Mouse (Mus musculus): ENCODE measurements around the gene Pcnx3. TPM values are rescaled to one million over a fixed set of nuclear protein-coding genes. Genes with fewer than 3 reads are reported as not detected.
"Not testable (repeated sequence)": the region's sequence is repeated elsewhere in the genome, so short reads cannot be mapped to it uniquely, and the experiment has no call there.

Gene Pcnx3
- polyA plus RNA-seq, 1 experiment: 68.4 TPM

DNA sequence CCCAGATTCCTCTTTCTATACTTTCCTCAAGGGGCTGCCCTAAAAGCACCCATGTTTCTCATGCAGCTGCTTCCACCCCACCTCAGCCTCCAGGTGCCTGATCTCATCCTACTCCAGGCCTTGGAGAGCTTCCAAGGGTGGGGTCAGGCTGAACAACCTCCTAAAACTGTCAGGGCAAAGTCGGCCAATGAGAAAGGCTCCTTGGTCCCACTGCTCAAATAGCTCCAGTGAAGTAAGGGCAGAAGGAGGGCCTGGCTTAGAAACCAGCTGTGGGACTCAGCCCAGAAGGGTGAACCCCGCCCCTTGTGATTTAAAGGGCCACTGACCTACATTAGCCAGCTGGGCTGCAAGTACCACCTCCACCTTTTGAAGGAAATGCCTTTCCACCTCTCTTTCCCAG, 25.0 kb upstream of the Pcnx3 start:
- DNase-seq (ENCODE audit: extremely low spot score in 1 of 2, low spot score in 1 of 2): no peak

DNA sequence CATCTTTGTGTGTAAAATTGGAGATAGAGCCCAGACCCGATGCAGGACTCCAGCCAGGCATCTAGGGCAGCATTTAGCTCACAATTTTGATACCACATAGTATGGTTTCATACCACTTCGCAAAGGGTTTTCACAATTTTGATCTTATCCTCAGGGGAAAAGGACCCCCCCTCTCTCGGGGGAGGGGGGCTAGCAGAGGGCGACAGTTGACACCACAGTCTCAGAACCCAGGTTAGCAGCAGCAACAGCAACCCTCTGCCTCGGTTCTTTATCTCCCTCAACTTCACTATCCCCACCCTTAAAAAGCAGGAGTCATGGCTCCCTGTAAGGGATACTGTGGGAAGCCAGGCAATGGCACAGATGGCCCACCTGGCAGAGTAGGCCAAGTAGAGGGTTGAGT, 24.5 kb upstream of the Pcnx3 start:
- no peak for DNase-seq (ENCODE audit: extremely low spot score in 1 of 2, low spot score in 1 of 2)

DNA sequence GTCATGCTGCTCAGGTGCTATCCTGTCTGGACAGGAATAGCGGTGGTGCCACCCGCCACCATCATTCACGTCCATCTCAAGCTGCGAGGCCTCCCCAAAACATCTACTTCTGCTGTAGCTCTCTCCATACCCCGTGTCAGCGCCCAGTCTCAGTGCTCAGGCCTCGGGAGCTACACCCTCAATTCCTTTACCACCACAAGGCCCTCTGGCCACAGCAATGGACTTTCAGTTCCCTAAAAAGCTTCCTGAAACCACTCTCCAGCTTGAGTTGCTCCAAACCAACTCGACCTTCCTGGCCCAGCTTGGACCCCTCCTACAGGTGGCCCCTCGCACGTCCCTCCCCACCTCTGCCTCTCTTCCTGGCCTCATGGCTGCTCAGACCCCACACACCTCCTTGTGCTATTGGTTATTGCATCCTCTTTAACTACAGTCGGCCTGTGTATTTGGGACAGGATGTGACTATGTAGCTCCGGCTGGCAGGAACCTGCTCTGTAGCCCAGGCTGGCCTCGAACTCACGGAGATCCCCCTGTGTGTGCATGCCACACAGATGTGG, 23.3 kb upstream of the Pcnx3 start:
- no peak for DNase-seq (ENCODE audit: extremely low spot score in 1 of 2, low spot score in 1 of 2)

- DNase-seq (ENCODE audit: extremely low spot score in 1 of 2, low spot score in 1 of 2): peak in 1 of 2 experiments; percentile 91
Measured at GRCm38 (mm10) chr19:5711218-5711617, 22.5 kb upstream of the Pcnx3 start.

DNA sequence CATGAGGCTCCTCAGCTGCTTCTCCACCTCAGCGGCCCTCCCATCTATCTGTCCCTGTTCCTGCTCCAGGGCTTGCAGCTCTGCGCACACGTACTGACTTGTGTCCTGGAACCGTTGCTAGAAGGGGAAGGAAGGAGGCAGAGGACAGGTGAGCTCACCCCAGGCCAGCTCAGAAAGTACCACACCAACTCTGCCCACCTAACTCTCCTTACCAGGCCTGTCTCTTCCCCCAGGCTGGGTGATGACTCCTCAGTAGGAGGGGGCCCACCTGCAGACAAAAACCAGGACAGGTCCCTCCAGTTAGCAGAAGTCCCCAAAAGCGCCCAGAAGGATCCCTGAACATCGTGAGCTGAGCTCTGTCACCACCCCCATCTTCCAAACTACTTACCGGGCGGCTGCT, 21.9 kb upstream of the Pcnx3 start:
- DNase-seq (ENCODE audit: extremely low spot score in 1 of 2, low spot score in 1 of 2): no peak

GRCm38 (mm10) chr19:5710068-5710467, 21.4 kb upstream of the Pcnx3 start:
- DNase-seq (ENCODE audit: extremely low spot score in 1 of 2, low spot score in 1 of 2): no peak

- no peak for DNase-seq (ENCODE audit: extremely low spot score in 1 of 2, low spot score in 1 of 2)
Measured at GRCm38 (mm10) chr19:5704801-5705571, 16.3 kb upstream of the Pcnx3 start.

- peak in 1 of 2 experiments; percentile 58 for DNase-seq (ENCODE audit: extremely low spot score in 1 of 2, low spot score in 1 of 2)
Measured at GRCm38 (mm10) chr19:5704163-5704800, 15.6 kb upstream of the Pcnx3 start, which contains the start of gene Kcnk7. Gene Kcnk7, plus strand, starts transcription at chr19:5704367.

DNA sequence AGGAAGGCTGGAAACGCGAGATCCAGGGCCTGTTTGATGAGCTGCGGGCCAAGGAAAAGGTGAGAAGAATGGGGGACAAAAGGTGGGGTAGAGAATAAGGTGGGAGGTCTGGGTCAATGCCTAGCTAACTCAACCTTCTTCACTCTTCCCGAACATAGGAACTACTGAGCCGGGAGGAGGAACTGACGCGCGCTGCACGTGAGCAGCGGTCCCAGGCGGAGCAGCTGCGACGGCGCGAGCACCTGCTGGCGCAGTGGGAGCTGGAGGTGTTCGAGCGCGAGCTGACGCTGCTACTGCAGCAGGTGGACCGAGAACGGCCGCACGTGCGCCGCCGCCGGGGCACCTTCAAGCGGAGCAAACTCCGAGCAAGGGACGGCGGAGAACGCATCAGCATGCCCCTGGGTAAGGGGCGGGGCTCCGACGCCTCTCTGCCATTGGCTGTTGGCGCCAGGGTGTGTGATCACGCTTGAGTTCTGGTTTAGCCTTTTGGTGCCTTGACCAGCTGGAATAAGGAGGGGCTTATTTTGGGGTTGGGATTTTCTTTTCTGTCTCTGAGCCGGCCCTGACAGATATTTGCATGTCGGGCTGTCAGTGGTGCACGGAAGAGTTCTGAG, 7.2 kb upstream of the Pcnx3 start:
- DNase-seq (ENCODE audit: extremely low spot score in 1 of 2, low spot score in 1 of 2): no peak

DNA sequence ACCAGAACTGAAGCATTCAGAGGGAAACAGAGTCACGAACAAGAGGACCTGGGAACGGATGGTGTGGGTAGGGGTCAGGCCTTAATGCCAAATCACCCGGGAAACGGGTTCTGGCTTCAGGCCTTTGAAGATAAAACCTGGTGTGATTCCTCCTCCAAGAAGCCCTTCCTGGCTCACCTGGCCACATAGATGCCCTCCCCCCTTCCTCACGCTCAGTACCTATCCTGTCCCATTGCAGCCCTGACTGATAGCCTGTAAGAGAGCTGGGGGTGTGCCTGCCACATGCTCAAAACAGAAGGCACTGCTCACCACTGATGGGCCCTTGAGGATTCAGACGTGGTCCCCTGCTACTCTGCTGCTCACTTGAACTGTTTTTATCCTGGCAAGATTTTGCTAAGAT, 5.1 kb upstream of the Pcnx3 start:
- no peak for DNase-seq (ENCODE audit: extremely low spot score in 1 of 2, low spot score in 1 of 2)

- no peak for DNase-seq (ENCODE audit: extremely low spot score in 1 of 2, low spot score in 1 of 2)
Measured at GRCm38 (mm10) chr19:5692913-5693396, 4.2 kb upstream of the Pcnx3 start.

DNA sequence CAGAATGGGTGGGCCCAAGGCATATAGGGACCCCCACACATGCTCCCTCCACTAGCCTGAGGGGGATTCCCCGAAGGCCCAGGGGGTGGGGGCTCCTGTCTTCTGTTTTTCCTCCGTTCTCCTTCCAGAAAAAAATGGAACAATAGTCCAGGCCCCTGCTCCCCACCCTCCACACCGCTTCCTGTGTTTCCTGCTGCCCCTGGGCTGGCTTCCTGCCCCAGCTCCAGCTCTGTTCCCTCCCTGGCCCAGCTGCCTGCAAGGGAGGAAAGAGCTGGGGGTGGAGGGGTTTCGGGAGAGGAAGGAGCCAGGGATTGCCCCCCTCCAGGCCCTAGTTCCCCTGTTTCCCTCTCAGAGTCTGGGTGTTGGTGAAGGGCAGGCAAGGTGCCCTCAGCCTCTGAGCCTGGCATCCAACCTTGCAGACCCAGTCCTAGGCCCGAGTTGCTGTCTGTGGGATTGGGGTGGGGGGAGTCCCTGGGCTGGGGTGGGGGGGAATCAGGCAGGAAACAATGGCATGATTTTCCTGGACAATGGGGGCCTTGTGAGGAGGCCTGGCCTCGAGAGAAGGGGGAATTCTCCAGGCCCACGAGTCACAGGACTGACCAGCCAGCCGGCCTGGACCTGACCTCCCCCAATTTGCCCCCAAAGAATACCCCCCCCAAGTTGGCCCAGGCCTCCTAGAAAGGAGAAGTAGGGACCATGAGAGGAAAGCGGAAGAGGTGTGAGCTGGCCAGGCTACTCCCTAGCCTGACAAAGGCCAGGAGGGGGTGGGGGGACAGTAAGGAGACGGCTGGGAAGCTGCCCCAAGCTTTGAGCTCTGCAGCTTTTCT, 3.6 kb upstream of the Pcnx3 start:
- DNase-seq (ENCODE audit: extremely low spot score in 1 of 2, low spot score in 1 of 2): no peak

- DNase-seq (ENCODE audit: extremely low spot score in 1 of 2, low spot score in 1 of 2): no peak
Measured at GRCm38 (mm10) chr19:5691601-5692000, 2.9 kb upstream of the Pcnx3 start.

DNA sequence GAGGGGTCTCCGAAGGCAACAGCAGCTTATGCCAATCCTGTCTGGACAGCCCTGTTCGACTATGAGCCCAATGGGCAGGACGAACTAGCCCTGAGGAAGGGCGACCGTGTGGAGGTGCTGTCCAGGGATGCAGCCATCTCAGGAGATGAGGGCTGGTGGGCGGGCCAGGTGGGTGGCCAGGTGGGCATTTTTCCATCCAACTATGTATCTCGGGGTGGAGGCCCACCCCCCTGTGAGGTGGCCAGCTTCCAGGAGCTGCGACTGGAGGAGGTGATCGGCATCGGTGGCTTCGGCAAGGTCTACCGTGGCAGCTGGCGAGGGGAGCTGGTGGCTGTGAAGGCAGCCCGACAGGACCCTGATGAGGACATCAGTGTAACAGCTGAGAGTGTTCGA, 1.6 kb upstream of the Pcnx3 start:
- DNase-seq (ENCODE audit: extremely low spot score in 1 of 2, low spot score in 1 of 2): no peak

- peak; percentile 52 to 80 for DNase-seq (ENCODE audit: extremely low spot score in 1 of 2, low spot score in 1 of 2)
Measured at GRCm38 (mm10) chr19:5689565-5690342, 1.0 kb upstream of the Pcnx3 start.

DNA sequence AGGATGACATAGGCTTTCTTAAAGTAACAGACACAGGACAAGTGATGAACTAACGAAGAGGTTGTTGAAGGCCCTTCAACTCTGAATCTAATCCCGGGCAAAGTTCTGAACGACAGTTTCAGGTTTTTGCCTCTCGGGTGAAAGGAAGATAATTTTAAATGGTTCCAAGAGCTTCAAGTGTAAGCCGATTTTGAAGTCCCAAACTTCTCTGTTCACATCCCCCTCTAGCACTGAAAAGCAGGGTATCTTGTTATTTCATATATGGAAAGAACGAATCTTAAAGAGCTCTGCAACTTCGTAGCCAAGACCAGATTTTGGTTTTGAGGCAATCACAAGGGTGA, 350 bp upstream of the Pcnx3 start:
- no peak for DNase-seq (ENCODE audit: extremely low spot score in 1 of 2, low spot score in 1 of 2)

- DNase-seq (ENCODE audit: extremely low spot score in 1 of 2, low spot score in 1 of 2): no peak
Measured at GRCm38 (mm10) chr19:5687738-5688137, 970 bp downstream of the Pcnx3 start.

DNA sequence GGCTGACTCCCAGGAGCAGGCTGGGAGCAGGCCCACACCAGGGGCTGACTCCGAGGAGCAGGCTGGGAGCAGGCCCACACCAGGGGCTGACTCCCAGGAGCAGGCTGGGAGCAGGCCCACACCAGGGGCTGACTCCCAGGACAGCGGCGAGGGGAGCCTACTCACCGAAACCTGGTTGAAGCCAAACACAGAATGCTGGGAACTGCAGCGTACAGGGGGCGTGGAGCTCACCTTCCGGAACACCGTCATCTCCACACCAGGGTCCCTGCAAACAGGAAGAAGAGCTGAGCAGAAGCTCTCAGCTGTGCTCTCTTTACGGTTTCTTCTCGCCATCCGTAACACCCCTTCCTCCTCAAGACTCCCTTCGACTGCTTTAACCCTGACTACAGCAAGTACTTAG, 1.8 kb downstream of the Pcnx3 start:
- not testable (repeated sequence) for DNase-seq (ENCODE audit: extremely low spot score in 1 of 2, low spot score in 1 of 2)

DNA sequence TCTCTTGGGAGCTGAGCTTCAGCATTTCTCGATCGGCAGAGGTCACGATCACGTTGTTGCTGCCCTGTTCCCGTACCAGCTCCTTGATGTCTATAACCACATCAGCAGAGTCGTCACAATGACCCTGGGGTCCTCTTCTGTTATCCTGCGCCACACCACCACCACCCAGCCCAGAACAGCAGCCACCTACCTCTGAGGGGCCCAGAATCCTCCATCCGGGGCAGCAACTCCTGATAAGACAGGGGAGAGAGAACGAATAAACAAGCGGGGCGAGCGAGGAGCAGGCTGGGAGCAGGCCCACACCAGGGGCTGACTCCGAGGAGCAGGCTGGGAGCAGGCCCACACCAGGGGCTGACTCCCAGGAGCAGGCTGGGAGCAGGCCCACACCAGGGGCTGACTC, 2.3 kb downstream of the Pcnx3 start:
- no peak for DNase-seq (ENCODE audit: extremely low spot score in 1 of 2, low spot score in 1 of 2)

GRCm38 (mm10) chr19:5685861-5686260, 2.8 kb downstream of the Pcnx3 start:
- no peak for DNase-seq (ENCODE audit: extremely low spot score in 1 of 2, low spot score in 1 of 2)
